Mouse (Mus musculus): ENCODE results near the gene 2700081O15Rik.

Gene 2700081O15Rik

GRCm38 (mm10) chr19:7420841-7421601 lies 3.6 kb downstream of the 2700081O15Rik start:
- no peak for DNase-seq

GRCm38 (mm10) chr19:7421602-7422591 lies 4.5 kb downstream of the 2700081O15Rik start:
- DNase-seq = peak; percentile 25

GRCm38 (mm10) chr19:7422656-7423027 lies 5.2 kb downstream of the 2700081O15Rik start:
- no peak for DNase-seq

- no peak for DNase-seq
These were observed 5.7 kb downstream of the 2700081O15Rik start for GRCm38 (mm10) chr19:7423028-7423655.

- no peak for DNase-seq
These were observed 6.2 kb downstream of the 2700081O15Rik start for GRCm38 (mm10) chr19:7423656-7424030.

GRCm38 (mm10) chr19:7424131-7424530 lies 6.7 kb downstream of the 2700081O15Rik start:
- no peak for DNase-seq

GRCm38 (mm10) chr19:7424590-7425397 lies 7.4 kb downstream of the 2700081O15Rik start:
- DNase-seq = no peak

GRCm38 (mm10) chr19:7425398-7425775 lies 8.0 kb downstream of the 2700081O15Rik start:
- no peak for DNase-seq

GRCm38 (mm10) chr19:7434887-7435286 lies 17.5 kb downstream of the 2700081O15Rik start:
- DNase-seq = no peak

- DNase-seq = peak; percentile 71
These were observed 18.9 kb downstream of the 2700081O15Rik start for GRCm38 (mm10) chr19:7436061-7436970.

GRCm38 (mm10) chr19:7438295-7438694 lies 20.9 kb downstream of the 2700081O15Rik start:
- no peak for DNase-seq

- DNase-seq = peak; percentile 77
These were observed 24.1 kb downstream of the 2700081O15Rik start for GRCm38 (mm10) chr19:7441493-7441892.

GRCm38 (mm10) chr19:7445105-7445504 lies 27.7 kb downstream of the 2700081O15Rik start:
- no peak for DNase-seq

GRCm38 (mm10) chr19:7445596-7445995 lies 28.2 kb downstream of the 2700081O15Rik start:
- peak; percentile 44 for DNase-seq

- no peak for DNase-seq
These were observed 39.4 kb downstream of the 2700081O15Rik start for GRCm38 (mm10) chr19:7456803-7457202.

- DNase-seq = no peak
These were observed 41.5 kb downstream of the 2700081O15Rik start for GRCm38 (mm10) chr19:7458901-7459300.

GRCm38 (mm10) chr19:7459370-7459769 lies 41.9 kb downstream of the 2700081O15Rik start:
- no peak for DNase-seq

GRCm38 (mm10) chr19:7467915-7468314 lies 50.5 kb downstream of the 2700081O15Rik start:
- no peak for DNase-seq

GRCm38 (mm10) chr19:7470643-7471042 lies 53.2 kb downstream of the 2700081O15Rik start:
- DNase-seq = peak; percentile 21
